Mouse (Mus musculus) right cerebral cortex, postnatal 4 days (tissue): ENCODE measurements around the gene Mad1l1.

Experiments used
- DNase-seq: peaks from one replicate; pipeline ENCODE4 v3.0.0-alpha.2; 2022

Gene Mad1l1

DNA sequence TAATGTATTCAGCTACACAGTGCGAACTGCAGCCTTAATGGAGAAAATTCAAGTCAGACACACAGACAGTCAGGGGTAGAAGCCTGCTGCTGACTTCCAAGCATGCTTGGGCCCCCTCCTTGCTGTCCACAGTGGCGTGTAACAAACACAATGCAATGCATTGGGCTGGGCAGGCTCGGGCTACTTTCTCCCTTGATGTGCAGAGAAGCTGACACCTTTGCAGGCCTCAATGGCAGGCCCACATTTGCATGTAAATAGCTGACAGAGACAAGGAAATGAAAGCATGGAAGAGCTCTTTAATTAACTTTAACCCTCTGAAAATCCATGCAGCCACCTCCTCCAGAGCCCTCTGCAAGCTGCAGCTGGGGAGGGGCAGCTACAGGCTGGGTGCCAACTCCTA lies 147.3 kb downstream of the Mad1l1 start:
- DNase-seq: no peak

DNA sequence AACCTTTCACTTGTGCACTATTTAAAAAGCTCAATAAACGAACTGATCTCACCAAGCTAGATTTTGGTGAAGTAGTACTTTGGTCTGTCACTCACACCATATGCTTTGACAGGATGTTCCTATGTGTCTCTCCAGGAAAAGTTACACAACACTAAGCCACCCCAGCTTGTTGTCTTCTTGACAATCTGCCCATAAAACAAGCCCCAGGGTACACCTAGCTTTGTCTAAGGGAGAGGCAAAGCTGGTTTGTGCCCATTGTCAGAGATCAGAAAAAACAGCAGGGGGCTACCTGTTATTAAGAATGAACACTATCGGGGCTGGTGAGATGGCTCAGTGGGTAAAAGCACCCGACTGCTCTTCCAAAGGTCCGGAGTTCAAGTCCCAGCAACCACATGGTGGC lies 148.2 kb downstream of the Mad1l1 start:
- no peak for DNase-seq

DNA sequence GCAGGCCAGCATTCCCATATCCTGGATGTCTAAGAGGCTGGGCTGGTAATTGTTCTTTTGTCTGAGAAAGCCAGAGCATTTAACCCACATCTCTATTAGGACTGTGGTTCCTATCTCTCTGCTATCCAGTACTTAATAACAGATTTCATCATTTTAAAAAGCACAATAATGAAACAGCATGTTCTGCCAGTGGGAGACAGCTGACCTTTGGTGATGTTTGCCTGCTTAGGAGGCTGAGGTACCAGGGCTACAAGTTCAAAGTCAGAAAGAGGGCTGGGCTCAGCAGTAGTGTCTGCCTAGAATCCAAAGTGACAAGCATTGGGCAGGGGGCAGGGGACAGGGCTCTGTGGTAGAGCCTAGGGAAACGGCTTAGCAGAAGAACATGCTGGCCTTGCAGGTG lies 149.6 kb downstream of the Mad1l1 start:
- DNase-seq: no peak

DNA sequence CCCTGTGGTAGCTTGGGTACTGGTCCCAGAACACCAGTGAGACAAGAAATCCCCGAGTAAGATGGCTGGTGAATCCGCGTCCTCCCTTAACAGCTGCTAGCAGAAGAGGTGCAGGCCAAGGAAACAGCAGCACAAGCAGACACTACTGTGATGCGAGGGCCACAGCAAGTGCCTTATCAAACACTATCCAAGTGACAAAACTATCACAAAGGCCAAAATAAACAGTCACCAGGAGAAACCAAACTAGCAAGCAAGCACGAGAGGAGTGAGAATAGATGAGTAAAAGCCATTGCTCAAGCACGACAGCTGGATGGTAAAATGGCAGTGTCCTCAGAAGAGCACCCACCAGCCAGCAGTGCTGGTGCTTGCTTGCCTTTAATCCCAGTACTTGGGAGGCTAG lies 153.8 kb downstream of the Mad1l1 start:
- DNase-seq: no peak

DNA sequence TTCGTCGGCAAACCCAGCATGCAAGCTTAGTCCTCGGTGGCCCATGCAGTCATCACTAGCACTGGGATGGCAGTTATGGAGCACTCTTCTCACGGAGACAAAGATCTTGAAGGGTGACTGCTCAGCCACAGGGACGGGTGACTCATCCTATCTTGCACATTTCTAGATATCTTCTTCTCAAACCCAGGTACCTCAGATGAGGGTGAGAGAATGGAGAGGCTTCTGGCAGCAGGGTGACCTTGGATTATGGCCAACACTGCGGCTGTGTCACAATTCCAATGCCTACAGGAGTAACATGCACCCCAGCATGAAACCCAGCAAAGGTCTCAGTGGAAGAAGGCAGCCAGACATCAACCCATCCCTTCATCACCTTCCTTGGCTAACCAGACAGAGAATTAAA lies 154.3 kb downstream of the Mad1l1 start:
- DNase-seq: no peak

DNA sequence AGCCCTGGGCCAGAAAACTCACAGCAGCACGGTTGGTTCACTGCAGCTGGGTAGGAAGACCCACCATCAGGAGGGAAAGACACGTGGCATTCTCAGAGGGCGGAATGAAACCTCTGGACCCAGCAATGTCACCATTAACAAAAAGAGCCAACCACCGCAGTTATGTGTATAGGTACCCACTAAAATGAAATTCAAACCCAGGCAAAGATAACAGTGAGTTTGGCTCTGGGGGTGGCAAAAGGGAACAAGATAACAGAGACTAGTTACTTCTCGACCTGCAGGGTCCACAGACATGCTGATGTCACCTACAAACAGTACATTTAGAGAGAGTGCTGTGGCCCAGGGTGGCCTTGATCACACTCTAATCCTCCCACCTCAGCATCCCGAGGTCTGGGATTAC lies 157.4 kb downstream of the Mad1l1 start:
- no peak for DNase-seq

DNA sequence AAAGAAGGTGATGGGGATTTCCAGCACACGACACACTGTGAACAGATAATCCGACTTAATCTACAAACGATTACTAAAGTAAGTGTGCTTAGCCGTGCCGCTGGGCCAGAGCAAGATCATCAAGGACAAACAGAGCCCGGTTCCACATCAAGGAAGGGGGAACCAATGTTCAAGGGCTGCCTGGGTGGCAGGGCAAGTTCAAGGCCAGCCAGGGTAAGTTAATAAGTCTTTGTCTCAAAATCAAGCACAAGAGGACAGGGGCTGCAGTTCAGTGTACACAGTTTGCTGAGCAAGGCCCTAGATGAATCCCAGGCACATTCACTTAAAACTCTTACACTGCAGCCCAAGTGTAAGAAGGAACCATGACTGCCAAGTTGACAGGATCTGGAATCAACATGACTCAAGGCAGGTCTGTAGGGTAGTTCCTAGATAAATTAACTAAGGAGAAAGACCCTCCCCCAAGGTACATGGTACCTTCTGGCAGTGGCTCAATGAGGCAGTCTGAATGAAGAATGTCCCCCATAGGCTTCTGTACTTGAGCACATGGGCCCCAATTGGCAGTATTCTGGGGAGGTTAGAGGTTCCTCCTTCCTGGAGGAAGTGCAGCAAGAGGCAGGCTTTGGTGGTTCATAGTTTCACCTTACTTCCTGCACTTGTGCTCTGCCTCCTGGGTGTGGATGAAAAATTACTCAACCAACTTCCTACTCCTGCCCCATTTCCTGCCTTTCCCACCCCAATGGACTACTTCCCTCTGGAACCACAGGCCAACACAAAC lies 159.1 kb downstream of the Mad1l1 start:
- no peak for DNase-seq

DNA sequence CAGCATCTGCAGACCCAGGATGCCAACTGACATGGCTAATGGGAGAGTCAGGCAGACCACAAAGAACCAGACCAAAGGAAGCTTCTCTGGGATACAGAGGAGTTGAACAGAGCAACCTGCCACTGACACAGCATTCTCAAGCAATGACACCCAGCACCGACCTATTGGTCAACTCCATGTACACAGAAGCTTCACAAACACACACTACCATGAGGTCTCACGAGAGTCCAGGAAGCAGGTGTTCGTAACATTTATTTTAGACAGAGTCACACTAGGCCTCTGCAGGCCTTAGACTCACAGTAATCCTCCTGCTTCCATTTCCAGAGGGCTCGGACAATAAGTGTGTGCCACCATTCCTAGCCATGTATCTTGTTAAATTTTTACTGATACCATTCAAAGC lies 162.3 kb downstream of the Mad1l1 start:
- DNase-seq: no peak

DNA sequence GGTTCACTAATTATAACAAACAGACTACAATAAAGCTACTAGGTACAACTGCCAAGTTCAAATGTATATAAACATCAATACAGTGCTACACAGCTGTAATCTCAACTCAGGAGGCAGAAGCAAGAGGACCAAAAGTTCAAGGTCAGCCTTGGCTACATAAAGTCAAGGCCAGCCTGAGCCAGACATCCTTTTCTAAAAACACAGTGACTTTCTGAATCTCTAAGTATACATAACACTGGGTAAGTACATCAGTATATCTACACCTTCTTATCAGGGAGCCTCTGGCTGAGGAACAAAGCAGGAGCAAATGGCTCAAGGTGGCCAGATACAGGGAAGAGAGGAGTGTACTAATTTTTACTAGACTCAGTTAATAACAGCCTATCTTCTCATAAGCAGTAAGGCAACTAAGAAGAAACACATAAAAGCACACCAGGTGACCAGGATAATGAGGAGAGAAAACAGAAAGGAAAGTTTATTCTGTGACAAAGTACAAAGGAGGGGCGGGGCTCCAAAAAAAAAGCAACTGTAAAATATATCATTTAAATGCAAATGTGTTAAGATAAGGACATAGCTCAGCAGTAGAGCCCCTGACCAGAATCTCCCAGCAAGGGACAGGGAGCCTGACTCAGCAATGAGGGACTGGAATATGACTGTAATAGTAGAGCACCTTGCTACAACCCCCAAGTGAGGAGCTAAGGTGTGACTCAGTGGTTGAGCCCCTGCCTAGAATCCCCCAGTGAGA lies 163.3 kb downstream of the Mad1l1 start:
- no peak for DNase-seq

DNA sequence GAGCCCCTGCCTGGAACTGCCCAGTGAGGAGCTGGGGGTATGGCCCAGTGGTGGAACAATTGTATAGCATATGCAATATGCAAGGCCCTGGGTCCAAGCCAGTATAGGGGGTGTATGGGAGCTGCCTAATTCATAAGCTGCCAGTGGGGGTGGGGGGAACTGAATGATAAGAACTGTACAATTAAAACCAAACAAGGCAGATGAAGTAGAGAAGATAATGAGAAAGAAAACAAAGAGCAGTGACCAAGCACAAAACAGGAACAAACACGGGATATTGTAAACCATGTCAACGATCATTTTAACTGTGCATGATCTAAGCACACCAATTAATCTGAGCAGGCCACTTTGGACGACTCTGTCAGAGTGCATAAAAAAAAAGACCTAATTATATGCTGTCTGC lies 167.2 kb downstream of the Mad1l1 start:
- DNase-seq: no peak

DNA sequence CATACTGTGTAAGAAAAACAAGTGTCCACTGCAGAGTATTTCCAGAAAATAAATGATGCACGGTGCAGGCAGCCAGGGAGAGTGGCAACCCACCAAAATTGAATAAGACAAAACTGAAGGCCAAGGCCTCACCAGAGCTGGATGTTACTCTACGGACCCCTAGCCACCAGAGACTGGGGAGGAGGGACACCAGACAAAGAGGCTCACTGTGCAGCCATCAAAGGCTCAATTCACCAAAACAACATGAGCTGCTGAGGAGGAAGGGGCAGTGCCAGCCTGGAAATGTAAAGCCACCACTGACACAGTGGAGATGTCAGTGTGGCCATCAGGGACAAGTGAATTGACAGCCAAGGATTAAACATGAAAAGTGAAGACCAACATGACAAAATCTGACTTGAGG lies 169.5 kb downstream of the Mad1l1 start:
- DNase-seq: no peak

DNA sequence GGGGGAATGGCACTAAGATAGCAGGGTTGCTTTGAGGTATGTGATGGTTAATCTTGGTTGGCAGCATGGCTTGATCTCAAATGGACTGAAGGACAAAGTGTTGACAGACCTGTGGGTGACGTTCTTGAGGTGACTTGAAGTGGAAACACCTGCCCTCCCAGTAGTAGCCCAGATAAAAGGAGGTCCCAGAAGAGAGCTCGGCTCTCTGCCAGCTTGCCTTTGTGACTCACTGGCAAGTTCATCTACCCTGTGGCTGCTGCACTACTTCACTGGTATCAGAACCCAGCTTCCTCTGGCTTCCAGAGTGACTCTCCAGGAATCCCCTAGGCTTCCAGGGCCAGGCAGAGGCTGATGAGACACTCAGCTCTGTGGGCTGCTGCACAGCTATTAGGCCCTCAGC lies 170.2 kb downstream of the Mad1l1 start:
- no peak for DNase-seq

DNA sequence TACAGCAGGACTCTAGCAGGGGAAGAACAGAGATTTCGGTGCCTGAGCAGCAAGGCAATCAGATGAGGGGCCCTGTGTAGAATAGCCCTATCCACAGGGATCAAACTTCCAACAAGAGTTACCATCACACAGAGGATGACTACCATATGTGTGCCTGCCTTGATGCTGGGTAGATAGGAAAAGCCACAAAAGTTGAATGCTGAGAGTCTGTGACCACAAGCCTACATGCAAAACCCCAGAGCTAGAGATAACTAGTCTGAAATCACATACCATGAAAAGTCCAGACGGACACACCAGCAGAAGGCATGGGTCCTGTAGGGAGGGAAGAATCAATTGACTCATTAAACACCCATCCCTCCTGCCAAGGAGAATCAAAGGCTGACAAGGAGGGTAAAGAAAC lies 170.7 kb downstream of the Mad1l1 start:
- DNase-seq: no peak

DNA sequence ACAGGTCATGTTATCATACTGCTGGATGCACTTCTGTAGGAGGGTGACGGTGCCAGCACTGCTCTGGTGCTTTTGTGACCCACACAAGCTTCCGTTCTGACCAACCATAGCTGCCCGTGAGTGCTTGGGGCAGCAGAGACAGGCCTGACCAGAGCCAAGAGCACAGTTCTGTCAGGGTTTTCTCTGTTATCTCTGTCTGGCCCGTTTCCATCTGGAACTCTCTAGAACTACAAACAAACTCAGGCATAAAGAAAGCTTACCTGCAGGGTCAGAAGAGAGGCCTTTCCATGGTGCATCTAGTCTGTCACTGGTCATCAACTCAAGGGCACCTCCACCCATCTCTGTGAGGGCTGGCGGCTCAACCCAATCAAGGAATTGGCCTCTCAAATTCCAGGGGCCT lies 171.2 kb downstream of the Mad1l1 start:
- no peak for DNase-seq

DNA sequence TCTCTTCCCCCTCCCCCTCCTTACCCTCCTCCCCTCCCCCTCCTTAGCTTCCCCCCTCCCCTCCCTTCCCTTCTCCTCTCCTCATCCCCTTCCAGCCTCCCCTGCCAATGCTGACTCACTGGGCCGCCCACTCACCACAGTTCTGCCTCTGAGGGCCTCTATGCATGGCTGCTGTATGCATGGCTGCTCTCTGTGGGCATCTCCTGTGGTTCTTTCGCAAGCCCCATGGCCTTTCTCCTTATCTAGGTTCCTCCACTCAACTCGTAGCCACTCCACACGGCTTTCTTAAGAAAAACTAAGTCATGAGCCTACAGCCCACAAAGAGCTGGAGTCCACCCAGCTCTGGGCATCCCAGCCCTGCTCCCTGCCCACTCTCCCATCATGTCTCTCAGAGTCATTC lies 172.1 kb downstream of the Mad1l1 start:
- no peak for DNase-seq

DNA sequence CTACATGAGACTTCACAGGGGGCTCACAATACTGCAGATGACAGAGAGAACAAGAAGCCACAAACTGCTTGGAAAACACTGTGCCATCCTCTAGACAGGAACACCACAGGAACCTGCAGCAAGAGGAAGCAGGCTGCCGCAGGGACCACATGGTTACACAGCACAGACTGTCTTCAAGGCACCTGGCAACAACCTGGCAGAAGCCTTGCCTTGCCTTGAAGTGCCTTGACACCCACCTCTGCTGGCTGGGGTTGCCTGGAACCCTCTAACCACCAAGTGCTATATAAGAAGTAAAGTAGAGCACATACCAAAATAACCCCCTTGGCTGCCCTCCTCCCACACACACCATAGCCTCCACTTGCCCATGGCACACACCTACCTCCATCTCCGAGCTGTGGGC lies 177.8 kb downstream of the Mad1l1 start:
- no peak for DNase-seq

DNA sequence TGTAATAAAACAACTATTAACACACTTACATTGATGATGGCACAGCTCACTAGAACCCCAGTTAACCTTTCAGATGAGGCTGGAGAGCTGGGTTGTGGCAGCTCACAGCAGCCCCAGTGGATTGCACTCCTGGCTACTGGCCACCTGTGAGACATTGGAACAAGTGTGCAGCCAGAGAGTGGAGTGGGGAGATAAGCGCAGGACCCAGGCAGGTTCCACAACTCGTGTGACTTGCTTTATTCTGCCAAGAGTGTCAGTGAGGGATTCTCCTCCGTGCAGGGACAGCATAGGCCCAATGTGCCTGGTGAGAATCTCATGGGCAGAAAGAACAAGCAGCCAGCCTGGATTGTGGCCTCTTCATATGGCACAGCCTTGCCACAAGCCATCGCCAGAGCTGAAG lies 180.0 kb downstream of the Mad1l1 start:
- DNase-seq: no peak

DNA sequence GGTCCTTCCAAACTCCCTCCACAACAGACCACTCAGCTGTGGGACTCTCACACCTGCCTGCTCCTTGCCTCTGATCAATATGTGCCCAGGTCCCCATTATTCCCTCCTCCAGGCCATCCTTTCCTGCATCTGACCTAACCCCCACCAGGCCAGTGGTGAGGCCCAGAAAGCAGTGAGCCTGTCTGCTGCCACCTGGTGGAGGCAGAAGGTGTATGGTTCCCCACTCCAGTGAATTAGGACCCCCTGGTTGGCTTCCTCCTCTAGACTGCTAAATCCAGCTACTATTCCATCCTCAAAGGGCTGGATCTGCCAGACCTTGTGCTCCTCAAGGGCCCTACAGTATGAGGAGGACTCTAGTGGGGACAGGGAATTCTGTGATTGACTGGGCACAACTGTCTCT lies 181.1 kb downstream of the Mad1l1 start:
- peak; percentile 73 for DNase-seq

DNA sequence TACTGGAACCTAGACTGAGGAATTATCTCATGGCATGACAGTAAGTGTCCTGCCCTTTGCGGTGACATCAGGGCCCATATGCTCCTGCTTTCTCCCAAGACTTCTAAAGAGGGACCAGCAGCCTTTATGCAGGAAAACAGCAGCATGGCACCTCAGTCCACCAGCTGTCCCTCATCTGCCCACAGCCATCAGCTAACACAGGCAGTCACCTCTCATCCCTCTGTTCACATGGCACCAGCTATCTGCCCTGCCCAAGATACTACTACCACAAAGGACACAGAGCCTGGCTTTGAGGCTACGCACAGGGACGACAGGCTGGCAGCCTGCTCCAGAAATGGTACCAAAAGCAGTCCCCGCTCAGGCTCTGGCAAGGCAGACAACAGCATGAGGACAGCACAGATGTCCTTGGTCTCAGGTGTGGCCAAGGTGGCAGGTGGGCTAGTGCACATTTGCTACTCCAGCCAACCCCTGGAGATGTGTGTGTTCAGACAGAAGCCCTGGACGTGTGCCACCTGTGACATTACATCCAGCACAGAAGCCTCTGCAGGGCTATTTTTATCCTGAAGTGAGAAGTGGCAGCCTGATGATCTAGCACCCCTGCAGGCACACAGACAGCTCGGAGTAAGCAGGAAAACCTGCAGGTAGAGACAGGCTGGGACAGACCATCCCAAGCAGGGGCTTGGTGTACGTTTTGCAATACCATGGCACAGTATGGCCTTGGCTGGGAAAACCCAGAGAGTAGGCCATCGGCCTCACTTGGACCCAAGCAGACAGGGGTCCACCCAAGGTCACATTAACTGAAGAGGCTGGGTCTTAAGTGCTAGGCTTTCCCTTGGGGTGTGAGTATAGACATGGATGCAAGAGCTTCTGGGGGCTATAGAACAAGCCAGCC lies 185.4 kb downstream of the Mad1l1 start:
- no peak for DNase-seq

DNA sequence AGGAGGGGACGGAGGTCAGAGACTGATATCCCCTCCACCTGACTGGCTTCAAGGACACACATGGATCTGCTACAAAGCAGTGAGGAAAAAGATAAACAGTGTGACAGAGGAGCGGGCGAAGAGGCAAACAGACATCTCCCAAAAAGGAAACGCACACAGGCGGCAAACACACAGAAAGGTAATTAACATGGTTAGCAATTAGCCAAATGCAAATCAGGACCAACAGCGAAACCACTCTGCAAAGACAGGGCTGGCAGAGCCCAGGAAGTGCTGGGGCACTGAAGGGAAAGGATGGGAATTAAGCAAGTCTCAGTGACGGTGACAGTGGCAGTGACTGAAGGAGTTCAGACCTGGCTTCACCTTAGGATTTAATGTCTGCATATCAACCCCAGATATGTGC lies 187.3 kb downstream of the Mad1l1 start:
- DNase-seq: no peak

DNA sequence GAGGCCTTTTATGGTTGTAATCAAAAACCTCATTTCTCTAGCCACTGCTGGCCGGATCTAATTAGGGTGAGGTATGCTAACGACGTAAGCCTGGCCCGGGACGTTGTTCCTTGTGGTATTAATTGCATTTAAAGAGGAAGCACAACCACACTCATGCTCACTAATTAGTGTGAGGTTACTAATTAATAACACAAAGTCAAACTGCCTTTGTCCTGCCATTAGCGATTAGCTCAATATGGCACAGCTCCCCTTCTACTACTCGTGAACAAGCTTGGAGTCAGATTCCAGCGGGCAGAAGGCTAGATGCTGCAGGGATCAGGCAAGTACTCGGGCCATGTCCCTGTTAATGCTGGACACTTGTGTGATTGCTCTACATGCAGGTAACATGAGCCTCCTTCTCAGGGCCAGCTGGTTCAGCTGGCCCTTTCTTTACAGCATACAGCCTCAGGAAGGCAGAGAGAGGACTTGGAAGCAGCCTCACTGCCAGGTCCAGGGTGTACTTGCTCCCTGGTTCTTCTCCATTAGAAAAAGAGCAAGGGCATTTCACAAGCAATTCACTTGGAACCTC lies 192.9 kb downstream of the Mad1l1 start:
- DNase-seq: no peak

DNA sequence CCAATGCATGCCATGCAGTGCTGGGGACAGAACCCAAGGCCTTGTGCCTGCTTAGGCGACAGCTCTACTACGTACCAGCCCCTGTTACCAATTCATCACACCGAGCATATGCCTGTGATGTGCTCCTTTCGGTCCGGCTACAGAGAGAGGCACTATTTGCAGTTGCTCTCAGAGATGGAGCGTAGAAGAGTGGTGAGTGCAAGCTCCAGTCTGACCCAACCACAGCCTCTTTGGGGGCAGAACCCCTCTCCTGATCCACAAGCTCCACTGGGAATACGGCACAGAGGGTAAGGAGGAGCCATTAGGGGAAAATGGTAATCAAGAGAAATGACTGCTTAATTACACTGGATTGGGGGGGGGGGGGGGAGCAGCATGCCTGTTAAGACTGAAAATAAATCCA lies 193.4 kb downstream of the Mad1l1 start:
- DNase-seq: no peak

DNA sequence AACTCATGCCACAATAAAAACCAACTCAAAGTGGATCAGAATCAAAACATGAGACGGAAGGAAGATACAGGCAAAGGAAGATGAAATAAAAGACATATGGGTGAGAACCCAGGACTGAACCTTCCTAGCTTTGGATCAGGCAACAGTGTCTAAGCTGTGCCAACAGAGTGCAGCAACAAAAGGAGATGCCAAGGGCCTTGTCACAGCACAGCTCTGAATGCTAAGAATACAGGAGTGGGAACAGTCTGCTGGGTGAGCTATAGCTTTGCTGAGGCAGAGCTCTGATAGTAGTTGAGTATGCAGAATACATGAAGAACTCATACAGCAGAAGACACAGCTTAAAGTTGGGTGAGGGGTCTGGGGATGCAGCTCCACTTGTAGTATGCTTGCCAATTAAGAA lies 196.7 kb downstream of the Mad1l1 start:
- no peak for DNase-seq
